Mouse (Mus musculus): ENCODE data around the gene Sema4g. TPM values are rescaled to one million over a fixed set of nuclear protein-coding genes. Genes with fewer than 3 reads are reported as not detected.

The Sema4g gene
- total RNA-seq, 2 experiments from 2014 or later = 1.6 TPM

- no peak for DNase-seq
These were observed 15.0 kb downstream of the Sema4g start for GRCm38 (mm10) chr19:45003740-45004516.

DNA sequence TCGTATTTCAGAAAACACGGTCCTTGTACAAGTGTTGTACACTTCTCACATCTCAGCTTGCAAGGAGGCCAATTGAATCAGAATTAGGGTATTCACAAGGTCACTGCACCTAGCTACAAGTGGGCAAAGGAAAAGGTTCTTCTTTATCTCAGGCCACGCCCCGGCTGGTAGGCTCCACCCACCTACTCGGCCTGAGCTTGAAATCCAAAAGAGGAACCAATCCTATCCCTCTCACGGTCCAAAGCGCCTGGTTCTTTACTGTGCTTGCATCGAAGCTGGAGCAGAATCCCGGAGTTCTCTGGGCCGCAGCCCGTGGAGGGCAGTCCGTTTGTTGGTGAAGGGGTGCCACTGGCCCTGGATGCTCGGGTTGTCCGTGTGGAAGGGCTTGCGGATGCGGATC is 16.5 kb downstream of the Sema4g start, which contains the start of gene Twnk:
Twnk (plus strand) TSS at position 220 of the 400 bp plus-strand sequence.
- no peak for DNase-seq

- peak; percentile 99 for DNase-seq
These were observed 17.2 kb downstream of the Sema4g start, which contains the start of gene Mrpl43 for GRCm38 (mm10) chr19:45005957-45006712. Mrpl43 (minus strand) TSS chr19:45006442.

GRCm38 (mm10) chr19:45007021-45007420 is 18.1 kb downstream of the Sema4g start:
- DNase-seq = no peak

GRCm38 (mm10) chr19:45007425-45008191 is 18.7 kb downstream of the Sema4g start:
- no peak for DNase-seq

GRCm38 (mm10) chr19:45010646-45011045 is 21.7 kb downstream of the Sema4g start:
- DNase-seq = no peak

DNA sequence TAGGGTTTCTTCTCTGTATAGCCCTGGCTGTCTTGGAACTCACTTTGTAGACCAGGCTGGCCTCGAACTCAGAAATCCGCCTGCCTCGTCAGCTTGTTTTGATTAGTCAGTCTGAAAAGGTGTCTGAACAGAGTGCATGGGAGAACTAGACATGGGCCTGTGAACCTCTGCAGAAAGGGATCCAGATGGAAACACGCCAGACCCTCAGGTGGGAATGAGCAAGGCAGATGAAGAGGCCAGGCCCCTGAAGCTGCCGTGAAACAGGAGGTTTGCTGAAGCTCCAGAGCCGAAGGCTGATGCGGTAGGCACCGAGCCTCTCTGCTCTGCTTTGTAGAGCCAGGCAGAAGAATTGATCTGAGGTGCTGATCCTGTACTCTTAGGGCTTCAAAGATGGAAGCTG is 23.3 kb downstream of the Sema4g start:
- no peak for DNase-seq

DNA sequence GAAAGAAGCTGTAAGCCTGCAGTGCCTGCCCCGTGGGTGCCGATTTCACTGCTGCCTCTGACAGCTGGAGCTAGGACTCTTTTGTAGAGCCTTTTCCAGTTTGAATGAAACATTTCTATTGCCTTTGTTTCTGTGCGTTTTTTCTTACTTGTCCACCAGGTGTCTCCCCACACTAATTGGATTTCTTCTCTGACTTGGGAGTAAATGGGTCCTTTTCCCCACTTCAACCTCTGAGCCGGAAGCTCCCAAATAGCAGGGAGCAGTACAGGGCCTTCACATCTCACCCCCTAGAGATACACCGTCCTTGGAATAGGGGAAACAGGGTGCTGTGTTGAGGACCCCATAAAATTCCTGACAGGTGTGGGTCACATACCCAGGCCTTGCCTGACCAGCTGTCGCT is 23.7 kb downstream of the Sema4g start:
- DNase-seq = no peak

DNA sequence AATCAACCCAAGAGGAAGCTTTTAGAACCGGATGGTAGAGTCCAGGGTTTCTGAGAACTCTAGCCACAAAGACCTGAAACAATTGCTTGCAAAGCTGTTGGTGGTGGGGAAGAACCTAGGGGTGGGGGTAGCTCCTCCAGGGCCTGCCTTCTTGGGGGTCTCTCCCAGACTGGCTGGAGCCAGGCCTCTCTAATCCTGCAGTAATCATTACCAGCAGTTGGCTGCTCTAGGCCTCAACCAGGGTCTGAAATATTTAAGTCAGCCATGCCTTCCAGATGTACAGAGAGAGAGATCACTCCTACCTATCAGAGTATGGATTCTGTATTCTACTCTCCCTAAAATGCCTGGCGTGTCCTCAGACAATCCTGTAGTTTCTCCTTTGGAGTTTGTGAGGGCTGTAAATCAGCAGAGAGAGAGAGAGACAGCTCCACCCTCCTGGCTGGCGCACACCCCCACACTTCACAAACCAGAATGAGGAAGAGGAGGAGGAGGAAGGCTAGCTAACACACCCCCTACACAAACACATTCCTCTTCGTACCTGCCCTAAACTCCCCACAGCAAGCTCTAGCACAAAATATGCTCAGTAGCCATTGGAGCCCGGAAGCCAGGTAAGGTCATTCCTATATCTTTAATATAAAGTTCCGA is 24.8 kb downstream of the Sema4g start:
- DNase-seq = no peak

DNA sequence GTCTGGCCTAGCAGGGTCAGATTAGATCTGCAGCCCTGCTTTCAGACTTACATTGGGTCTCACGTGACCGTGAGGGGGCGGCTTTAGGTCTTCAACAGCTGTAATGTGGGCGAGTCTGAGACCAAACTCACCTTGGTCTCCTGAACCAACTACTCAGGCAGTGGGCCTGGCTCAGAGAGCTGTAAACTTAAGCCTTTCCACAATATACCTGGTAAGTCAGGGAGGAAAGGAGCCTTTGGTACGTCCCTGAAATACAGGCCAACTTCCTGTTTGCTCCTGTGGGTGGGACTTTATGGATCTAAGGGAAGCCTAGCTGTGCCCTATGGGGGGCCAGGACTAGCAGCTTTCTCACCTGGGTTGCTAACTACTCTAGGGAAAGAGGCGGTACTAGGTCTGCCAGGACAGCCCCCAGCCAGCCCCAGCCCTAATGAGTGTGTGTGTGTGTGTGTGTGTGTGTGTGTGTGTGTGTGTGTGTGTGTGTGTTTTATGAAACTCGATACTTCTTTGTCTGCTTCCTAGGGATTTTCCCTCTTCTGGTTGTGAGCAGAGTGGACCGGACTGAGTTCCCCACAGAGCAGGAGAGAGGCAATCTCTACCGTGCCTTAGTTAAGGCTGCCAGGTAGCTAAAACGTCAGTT is 25.6 kb downstream of the Sema4g start, which contains the start of gene Lzts2:
Lzts2 (plus strand) TSS at position 80 of the 637 bp plus-strand sequence.
- no peak for DNase-seq

- DNase-seq = peak; percentile 76
These were observed 26.1 kb downstream of the Sema4g start for GRCm38 (mm10) chr19:45014981-45015402.

- peak; percentile 65 for DNase-seq
These were observed 26.8 kb downstream of the Sema4g start for GRCm38 (mm10) chr19:45015518-45016281.

DNA sequence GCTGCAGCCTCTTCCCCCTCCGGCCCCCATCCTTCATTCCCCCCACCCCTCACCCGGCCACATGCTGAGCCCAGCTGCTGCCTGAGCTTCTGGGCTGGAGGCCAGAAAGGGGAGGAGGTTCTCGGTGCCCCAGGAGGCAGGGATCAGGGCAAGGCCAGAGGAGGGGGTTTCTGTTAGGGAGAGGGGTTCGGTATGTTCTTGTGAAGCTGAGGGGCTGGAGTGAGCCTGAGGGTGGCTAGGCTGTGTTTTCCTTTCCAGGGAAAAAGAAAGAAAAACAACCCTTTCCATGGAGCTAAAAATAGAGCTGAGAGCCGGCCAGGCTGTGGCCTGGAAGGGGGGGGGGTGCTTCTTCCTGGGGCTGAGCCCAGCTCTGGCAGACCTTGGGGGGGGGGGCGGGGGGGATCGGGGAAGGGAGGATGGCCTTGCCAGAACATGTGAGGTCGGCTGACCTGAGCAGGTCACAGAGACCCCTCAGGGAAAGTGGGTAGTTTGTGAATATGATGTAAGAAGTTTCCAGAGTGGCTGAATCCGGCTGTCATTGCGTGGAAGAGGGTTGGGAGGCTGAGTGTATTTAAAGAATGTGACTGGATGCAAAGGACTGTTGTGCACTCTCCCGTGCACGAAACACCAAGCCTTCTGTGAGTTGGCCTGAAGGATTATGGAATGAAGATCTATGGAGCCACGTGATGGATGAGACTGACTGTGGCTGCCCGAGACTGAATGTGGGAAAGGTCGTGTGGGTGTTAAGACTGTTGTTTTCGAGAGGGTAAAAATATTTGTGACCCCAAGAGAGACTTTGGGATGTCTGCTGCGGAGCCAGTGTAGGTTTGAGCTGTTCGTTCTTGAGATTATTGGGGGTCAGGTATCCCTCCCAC is 27.7 kb downstream of the Sema4g start:
- peak; percentile 88 for DNase-seq

- peak; percentile 94 for DNase-seq
These were observed 28.4 kb downstream of the Sema4g start for GRCm38 (mm10) chr19:45017216-45017771.

DNA sequence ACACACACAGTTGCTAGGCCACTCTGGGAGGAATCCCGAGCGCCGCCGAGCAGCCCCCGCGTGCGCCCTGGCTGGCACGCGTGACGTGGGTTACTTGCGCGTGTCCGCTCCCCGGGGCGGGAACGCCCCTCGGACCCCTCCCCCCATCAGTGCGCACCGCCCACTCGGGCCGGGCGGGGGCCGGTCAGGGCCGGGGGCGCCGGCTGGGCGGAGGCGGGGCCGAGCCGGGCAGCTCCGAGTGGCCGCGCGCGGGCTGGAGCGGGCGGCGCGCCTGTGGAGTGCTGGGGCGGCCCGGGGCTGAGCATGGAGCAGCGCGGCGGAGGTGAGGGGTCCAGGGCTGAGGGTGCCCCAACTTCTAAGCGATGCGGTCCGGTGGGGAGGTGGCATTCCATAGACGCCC is 29.0 kb downstream of the Sema4g start:
- peak; percentile 92 for DNase-seq

- DNase-seq = peak; percentile 54
These were observed 29.5 kb downstream of the Sema4g start for GRCm38 (mm10) chr19:45018351-45018831.

GRCm38 (mm10) chr19:45020348-45020747 is 31.4 kb downstream of the Sema4g start:
- peak; percentile 62 for DNase-seq

GRCm38 (mm10) chr19:45021362-45021761 is 32.5 kb downstream of the Sema4g start:
- no peak for DNase-seq

DNA sequence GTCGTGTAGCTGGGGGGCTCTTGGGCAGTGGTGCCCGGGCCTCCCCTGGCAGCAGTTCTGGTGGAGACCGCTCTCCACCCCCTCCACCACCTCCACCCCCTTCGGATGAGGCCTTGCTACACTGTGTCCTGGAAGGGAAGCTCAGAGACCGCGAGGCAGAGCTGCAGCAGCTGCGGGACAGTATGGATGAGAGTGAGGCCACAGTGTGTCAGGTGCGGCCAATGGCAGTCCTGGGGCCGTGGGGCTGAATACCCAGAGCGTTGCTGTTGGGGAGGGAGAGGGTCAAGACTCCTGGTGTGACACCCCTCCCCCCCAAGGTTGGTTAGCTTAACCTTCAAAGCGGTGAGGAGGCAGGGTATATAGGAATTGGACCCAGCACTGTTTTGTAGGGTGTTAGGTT is 35.1 kb downstream of the Sema4g start:
- no peak for DNase-seq

Measured in gastrocnemius, postnatal 10 days (tissue).